Mouse (Mus musculus) left cerebral cortex, postnatal 10 days (tissue): Measurements from ENCODE around the gene Olfr836. TPM values are rescaled to one million over a fixed set of nuclear protein-coding genes. Genes with fewer than 3 reads are reported as not detected.
"Not testable (repeated sequence)": the region's sequence is repeated elsewhere in the genome, so short reads cannot be mapped to it uniquely, and the experiment has no call there.

ENCODE experiments used
- DNase-seq, 2 experiments: peaks; one replicate each; pipeline ENCODE4 v3.0.0; 2021 to 2022; ENCODE audit warnings: low spot score in 2 of 2, mixed read lengths in 1 of 2; ENCODE audit errors: extremely low spot score in 1 of 2
- intact Hi-C: fragments of 180-260 bp; cut with DNase I; formaldehyde crosslinking; loops from one replicate; pipeline ENCODE4 v1.15.1; 2025
- total RNA-seq, 2 experiments: library from RNA; stranded (reverse); gene quantifications; 2 replicates each; pipeline ENCODE4 v1.2.3; 2021

Gene Olfr836
- not detected for total RNA-seq

- intact Hi-C loops, result no loop called here
- no peak for DNase-seq
Observed at GRCm38 (mm10) chr9:19120082-19120481, at the start of gene Olfr836. TSS of gene Olfr836 (plus strand) at chr9:19120382.

GRCm38 (mm10) chr9:19084986-19085385 lies 35.2 kb upstream of the Olfr836 start:
- intact Hi-C loops, result no loop called here
- DNase-seq, result no peak

- intact Hi-C loops, DNase-seq: not testable (repeated sequence)
Observed at GRCm38 (mm10) chr9:19092889-19093753, 27.1 kb upstream of the Olfr836 start.

- intact Hi-C loops, result no loop called here
Observed at GRCm38 (mm10) chr9:19097286-19097685, 22.9 kb upstream of the Olfr836 start.

GRCm38 (mm10) chr9:19136017-19136416 lies 15.8 kb downstream of the Olfr836 start, which contains the start of gene Olfr837:
TSS of gene Olfr837 (plus strand) at chr9:19136317.
- intact Hi-C loops, result no loop called here
- DNase-seq, result no peak

More at GRCm38 (mm10) chr9:19097286-19097685, 22.9 kb upstream of the Olfr836 start:
- DNase-seq, result no peak

Other genes starting within 250 kb of the Olfr836 start
- gene Olfr830, start 245.7 kb upstream of the Olfr836 start, total RNA-seq, result not detected
- gene Olfr832, start 183.3 kb upstream of the Olfr836 start, total RNA-seq, result not detected
- not detected for gene Olfr834, start 132.4 kb upstream of the Olfr836 start, total RNA-seq
- gene Olfr835, start 87.6 kb upstream of the Olfr836 start, total RNA-seq, result not detected
- gene Olfr837, start 15.9 kb downstream of the Olfr836 start, total RNA-seq, result not detected
- gene Olfr839-ps1, start 56.9 kb downstream of the Olfr836 start, total RNA-seq, result under 1 TPM; 0.06 to 0.10 TPM
- not detected for gene Olfr843, start 131.6 kb downstream of the Olfr836 start, total RNA-seq
- not detected for gene Olfr844, start 196.0 kb downstream of the Olfr836 start, total RNA-seq
- gene Olfr845, start 216.1 kb downstream of the Olfr836 start, total RNA-seq, result not detected
- gene Olfr846, start 243.6 kb downstream of the Olfr836 start, total RNA-seq, result not detected